Comparison of ENCODE assay signal across 9 mouse cellular contexts in the genomic region with DNA sequence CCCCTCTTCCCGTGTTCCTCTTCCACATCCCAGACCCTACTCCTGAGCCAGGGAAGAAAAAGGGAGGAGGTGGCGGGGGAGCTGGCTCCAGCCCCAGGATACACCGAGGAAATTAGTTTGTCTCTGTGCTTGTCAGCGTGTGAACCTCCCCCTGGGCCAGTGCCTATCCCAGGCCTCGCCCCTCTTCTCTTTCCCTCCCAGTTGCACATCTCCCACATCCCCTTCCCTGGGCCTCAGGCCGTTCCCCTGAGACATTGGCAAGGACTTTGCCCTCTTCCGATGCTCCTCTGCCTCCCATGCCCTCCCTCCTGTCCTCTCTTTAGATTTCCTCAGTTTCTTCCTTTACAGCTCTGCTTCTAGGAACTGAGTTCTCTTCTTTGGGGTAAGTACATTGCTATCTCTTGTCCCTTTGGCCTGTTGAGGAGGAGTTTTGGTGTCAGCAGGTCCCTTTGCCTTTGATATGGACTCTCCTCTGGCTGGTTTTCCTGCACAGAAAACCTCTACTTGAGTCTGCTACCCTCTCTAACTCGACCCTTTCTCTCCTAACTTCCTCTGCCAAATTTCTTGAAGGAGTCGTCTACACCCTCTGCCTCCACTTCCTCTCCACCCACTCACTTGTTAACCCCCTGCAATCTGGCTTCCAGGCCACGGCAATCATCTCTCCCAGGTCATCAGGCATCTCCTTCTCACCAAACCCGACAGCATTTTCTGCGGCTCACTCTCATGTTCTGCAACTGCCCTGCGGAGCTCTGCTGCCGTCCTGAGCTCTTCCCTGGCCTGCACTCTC. TPM values are rescaled to one million over a fixed set of nuclear protein-coding genes. Genes with fewer than 3 reads are reported as not detected.
A peak's percentile ranks its signal among the peaks of the same experiment; 100 is the strongest.
DNase-seq lines count a peak whose midpoint lies in the region; TF ChIP-seq lines count a peak whose summit lies in the region.
"Had no signal": no experiment of that assay in that cellular context is flagged by ENCODE, and none has a peak within 500 bp of the region (broad histone marks: within the 10 kb centered on the region; RNA-seq: fewer than 3 reads in every experiment).

No protein-coding gene starts in this region.

- H3K36me3 ChIP-seq in kidney, adult 2 months (ENCODE audit: control insufficient read depth, insufficient read depth, low read length) = no peaks in the 10 kb centered on the region

- no peak for TF ChIP-seq CTCF in kidney, adult 2 months (conservative IDR thresholded peaks at IDR 0.05; ENCODE audit: insufficient read depth, insufficient read length, low read depth, low read length)
- no peak for TF ChIP-seq CTCF in bone marrow, adult 2 months (IDR thresholded peaks at IDR 0.05; ENCODE audit: control insufficient read depth, insufficient read depth, low read length)
- no peak for TF ChIP-seq CTCF in cerebellum, adult 2 months (IDR thresholded peaks at IDR 0.05; ENCODE audit: borderline replicate concordance, insufficient read depth, low read depth, low read length)

- no peak overlapping the region for H3K4me3 ChIP-seq in kidney, adult 2 months (ENCODE audit: insufficient read depth, low read depth, low read length)
- H3K4me3 ChIP-seq in bone marrow, adult 2 months (replicated peaks; ENCODE audit: control insufficient read depth, low read depth, low read length) = no peak overlapping the region
- no peak overlapping the region for H3K4me3 ChIP-seq in cerebellum, adult 2 months (replicated peaks; ENCODE audit: insufficient read depth, low read depth, low read length)

- TF ChIP-seq POLR2A in kidney, adult 2 months (IDR thresholded peaks at IDR 0.05; ENCODE audit: low read depth, low read length) = no peak
- TF ChIP-seq POLR2A in bone marrow, adult 2 months (IDR thresholded peaks at IDR 0.05; ENCODE audit: borderline replicate concordance, control insufficient read depth, low read depth, low read length) = no peak
- no peak for TF ChIP-seq POLR2A in cerebellum, adult 2 months (IDR thresholded peaks at IDR 0.05; ENCODE audit: borderline replicate concordance, insufficient read depth, low read length)

- H3K27ac ChIP-seq in kidney, adult 2 months (ENCODE audit: insufficient read depth, low read depth, low read length) = peak overlapping the region; percentile 36
- peak overlapping the region; percentile 62 for H3K27ac ChIP-seq in bone marrow, adult 2 months (ENCODE audit: control insufficient read depth, insufficient read depth, low read depth, low read length, poor library complexity)
- H3K27ac ChIP-seq in cerebellum, adult 2 months (ENCODE audit: insufficient read depth, low read length) = no peak overlapping the region

- H3K27me3 ChIP-seq in kidney, adult 2 months (replicated peaks; ENCODE audit: control insufficient read depth, insufficient read depth, low read length) = no peaks in the 10 kb centered on the region
- no peaks in the 10 kb centered on the region for H3K27me3 ChIP-seq in cerebellum, adult 2 months (ENCODE audit: control insufficient read depth, insufficient read depth, low read length)

- H3K4me1 ChIP-seq in kidney, adult 2 months (ENCODE audit: control insufficient read depth, insufficient read depth, low read length) = peaks cover 6% of the 10 kb centered on the region
- H3K4me1 ChIP-seq in bone marrow, adult 2 months (ENCODE audit: control insufficient read depth, insufficient read depth, low read length) = peaks cover 16% of the 10 kb centered on the region
- peaks cover 12% of the 10 kb centered on the region for H3K4me1 ChIP-seq in cerebellum, adult 2 months (ENCODE audit: control insufficient read depth, insufficient read depth, low read length)

- WGBS in kidney, adult 2 months = 44% methylated on average over 14 of the region's 14 CpGs
- 14% methylated on average over 14 of the region's 14 CpGs for WGBS in bone marrow, adult 2 months
- WGBS in cerebellum, adult 2 months = 51% methylated on average over 14 of the region's 14 CpGs

- peak; percentile 68 for DNase-seq in kidney, adult 2 months
- no peak for DNase-seq in kidney, adult 11 months
- peak; percentile 50 for DNase-seq in kidney, adult 9 months
- DNase-seq in lung, postnatal 14 days = peak; percentile 53
- no peak for DNase-seq in layer of hippocampus, adult 9-11 months
- no peak for DNase-seq in cerebellum, adult 2 months
- no peak for DNase-seq in adrenal gland, adult 2 months

RNA-seq across cellular contexts. Expression of gene AC109138.7, which starts 7.0 kb away (rescaled TPM):
- 3.4 TPM in 1 of 2 replicates, not detected in the other for polyA plus RNA-seq in kidney, adult 2 months (2012; rRNA removed)
- polyA plus RNA-seq in bone marrow, adult 2 months (2011; ENCODE audit: insufficient read depth, insufficient read length, low replicate concordance, missing spikeins) = not detected in 2 replicates
- 0.77 TPM in 1 of 2 replicates, not detected in the other for polyA plus RNA-seq in cerebellum, adult 2 months (2012; rRNA removed)
- total RNA-seq in adrenal gland, adult 2 months (2021) = not detected
- polyA plus RNA-seq in adrenal gland, adult 2 months (2012; rRNA removed) = not detected in 2 replicates
- total RNA-seq: neutrophil, adult 5-6 weeks had no signal

RNA-seq across cellular contexts. Expression of gene Clcf1, which starts 7.1 kb away (rescaled TPM):
- 13.6 TPM in 2 replicates for polyA plus RNA-seq in kidney, adult 2 months (2012; rRNA removed)
- 10.3 and 25.4 TPM in 2 replicates for polyA plus RNA-seq in bone marrow, adult 2 months (2011; ENCODE audit: insufficient read depth, insufficient read length, low replicate concordance, missing spikeins)
- 4.3 and 5.0 TPM in 2 replicates for polyA plus RNA-seq in cerebellum, adult 2 months (2012; rRNA removed)
- total RNA-seq in adrenal gland, adult 2 months (2021) = 1 to 10 TPM; 5.5 to 9.0 TPM
- polyA plus RNA-seq in adrenal gland, adult 2 months (2012; rRNA removed) = 16.3 and 19.3 TPM in 2 replicates

RNA-seq across cellular contexts. Expression of gene Pold4, which starts 10.5 kb away (rescaled TPM):
- polyA plus RNA-seq in kidney, adult 2 months (2012; rRNA removed) = 96.1 and 99.8 TPM in 2 replicates
- 31.7 and 54.7 TPM in 2 replicates for polyA plus RNA-seq in bone marrow, adult 2 months (2011; ENCODE audit: insufficient read depth, insufficient read length, low replicate concordance, missing spikeins)
- 39.3 and 40.1 TPM in 2 replicates for polyA plus RNA-seq in cerebellum, adult 2 months (2012; rRNA removed)
- 10 to 100 TPM; 41.9 to 52.3 TPM for total RNA-seq in adrenal gland, adult 2 months (2021)
- polyA plus RNA-seq in adrenal gland, adult 2 months (2012; rRNA removed) = 112 and 146 TPM in 2 replicates

RNA-seq across cellular contexts. Expression of gene Rad9a, which starts 19.7 kb away (rescaled TPM):
- polyA plus RNA-seq in kidney, adult 2 months (2012; rRNA removed) = 18.4 and 19.2 TPM in 2 replicates
- 24.2 and 39.8 TPM in 2 replicates for polyA plus RNA-seq in bone marrow, adult 2 months (2011; ENCODE audit: insufficient read depth, insufficient read length, low replicate concordance, missing spikeins)
- 31.9 and 37.6 TPM in 2 replicates for polyA plus RNA-seq in cerebellum, adult 2 months (2012; rRNA removed)
- total RNA-seq in adrenal gland, adult 2 months (2021) = 10 to 100 TPM in 1 of 2 experiments, 1 to 10 TPM in 1; 6.9 to 12.3 TPM
- 16.4 and 17.2 TPM in 2 replicates for polyA plus RNA-seq in adrenal gland, adult 2 months (2012; rRNA removed)

RNA-seq across cellular contexts. Expression of gene Ppp1ca, which starts 29.3 kb away (rescaled TPM):
- polyA plus RNA-seq in kidney, adult 2 months (2012; rRNA removed) = 484 and 509 TPM in 2 replicates
- polyA plus RNA-seq in bone marrow, adult 2 months (2011; ENCODE audit: insufficient read depth, insufficient read length, low replicate concordance, missing spikeins) = 121 and 204 TPM in 2 replicates
- polyA plus RNA-seq in cerebellum, adult 2 months (2012; rRNA removed) = 316 and 348 TPM in 2 replicates
- total RNA-seq in adrenal gland, adult 2 months (2021) = 100 to 1,000 TPM; 342 to 392 TPM
- 443 and 514 TPM in 2 replicates for polyA plus RNA-seq in adrenal gland, adult 2 months (2012; rRNA removed)

Comparison
In these comparisons a context has a peak if more than half of its experiments do, and no peak if none do; other contexts are left out.
1. DNase-seq: peak in kidney, adult 2 months (single experiment), kidney, adult 9 months (single experiment) and lung, postnatal 14 days (single experiment); none in kidney, adult 11 months (single experiment), layer of hippocampus, adult 9-11 months (single experiment), cerebellum, adult 2 months (0 of 2) and adrenal gland, adult 2 months (single experiment).